Mouse (Mus musculus): Measurements from ENCODE around the gene Arf1. TPM values are rescaled to one million over a fixed set of nuclear protein-coding genes. Genes with fewer than 3 reads are reported as not detected.

Gene Arf1
- total and polyA plus RNA-seq, 3 experiments: 498 to 733 (median 509) TPM

GRCm38 (mm10) chr11:59185490-59185889 lies 42.6 kb downstream of the Arf1 start:
- H3K36me3 ChIP-seq (replicated peaks in 1 of 2; ENCODE audit: control insufficient read depth in 1 of 2, insufficient read depth in 1 of 2, low read length in 1 of 2): peaks cover 34 to 85% of the 10 kb centered on the region in 2 experiments
- dilution Hi-C loops (cut with MboI; ENCODE audit: extremely low pct_ligation_motif_present, extremely low pct_unique_long_range_greater_than_20kb, low sequenced_read_pairs): no loop called here
- H3K9me3 ChIP-seq (replicated peaks; ENCODE audit: low read length): no peaks in the 10 kb centered on the region
- no peaks in the 10 kb centered on the region for H3K79me2 ChIP-seq (replicated peaks; ENCODE audit: control insufficient read depth, extremely low read depth, insufficient read depth, poor library complexity, severe bottlenecking)
- no peak overlapping the region for H3K4me3 ChIP-seq (replicated peaks in 1 of 3; ENCODE audit: low read depth in 2 of 3, low read length in 2 of 3, poor library complexity in 1 of 3)
- H3K4me1 ChIP-seq (ENCODE audit: control insufficient read depth in 1 of 2, insufficient read depth in 2 of 2): peaks cover 11 to 38% of the 10 kb centered on the region in 2 experiments
- TF ChIP-seq CHD1 (IDR thresholded peaks at IDR 0.05; ENCODE audit: low read depth, low read length): no peak
- no peak for TF ChIP-seq TBP (conservative IDR thresholded peaks at IDR 0.05; ENCODE audit: low read depth, low read length)
- TF ChIP-seq SIN3A (IDR thresholded peaks at IDR 0.05; ENCODE audit: low read length): no peak
- TF ChIP-seq POLR2AphosphoS2 (IDR thresholded peaks at IDR 0.05; ENCODE audit: low read depth, low read length): no peak
- TF ChIP-seq BHLHE40 (IDR thresholded peaks at IDR 0.05; ENCODE audit: low read depth, low read length): no peak
- TF ChIP-seq ZMIZ1 (IDR thresholded peaks at IDR 0.05; ENCODE audit: low read depth, low read length): no peak
- no peak for TF ChIP-seq MAZ (IDR thresholded peaks at IDR 0.05; ENCODE audit: low read depth, low read length)
- TF ChIP-seq NELFE (IDR thresholded peaks at IDR 0.05; ENCODE audit: low read depth, low read length): no peak
- no peak for TF ChIP-seq PAX5 (IDR thresholded peaks at IDR 0.05; ENCODE audit: low read length)
- no peak for TF ChIP-seq USF1 (IDR thresholded peaks at IDR 0.05; ENCODE audit: low read depth, low read length)
- no peak for TF ChIP-seq IRF4 (IDR thresholded peaks at IDR 0.05; ENCODE audit: low read depth, low read length)
- no peak for TF ChIP-seq HCFC1 (IDR thresholded peaks at IDR 0.05; ENCODE audit: low read depth, low read length)
- no peak for TF ChIP-seq JUN (IDR thresholded peaks at IDR 0.05; ENCODE audit: insufficient read depth, low read depth, low read length)
- no peak for TF ChIP-seq RAD21 (IDR thresholded peaks at IDR 0.05; ENCODE audit: low read depth, low read length)
- no peaks in the 10 kb centered on the region for H3K27me3 ChIP-seq (replicated peaks)
- no peak for DNase-seq (ENCODE audit: extremely low read depth)
- H3K4me2 ChIP-seq (ENCODE audit: insufficient read depth, low read depth, poor library complexity, severe bottlenecking): no peak overlapping the region
- H3K27ac ChIP-seq (ENCODE audit: insufficient read depth, low read depth): no peak overlapping the region
- no peak overlapping the region for H3K9ac ChIP-seq (ENCODE audit: insufficient read depth, low read depth)
- in situ Hi-C loops (cut with MboI; ENCODE audit: low pct_ligation_motif_present, low pct_unique_long_range_greater_than_20kb, low sequenced_read_pairs): loop anchor here (5.0 kb wide), 1 partner anchor 83 kb away; no protein-coding TSS in a partner anchor

GRCm38 (mm10) chr11:59183821-59184220 lies 44.2 kb downstream of the Arf1 start:
- H3K27me3 ChIP-seq (replicated peaks): no peaks in the 10 kb centered on the region
- in situ Hi-C loops (cut with MboI; ENCODE audit: low pct_ligation_motif_present, low pct_unique_long_range_greater_than_20kb, low sequenced_read_pairs): no loop called here
- H3K4me2 ChIP-seq (ENCODE audit: insufficient read depth, low read depth, poor library complexity, severe bottlenecking): no peak overlapping the region
- TF ChIP-seq E2F4 (IDR thresholded peaks at IDR 0.05; ENCODE audit: insufficient replicate concordance, low read depth, low read length): no peak
- no peak for TF ChIP-seq NRF1 (IDR thresholded peaks at IDR 0.05; ENCODE audit: low read depth, low read length)
- no peak for TF ChIP-seq ZMIZ1 (IDR thresholded peaks at IDR 0.05; ENCODE audit: low read depth, low read length)
- no peak for TF ChIP-seq USF1 (IDR thresholded peaks at IDR 0.05; ENCODE audit: low read depth, low read length)
- TF ChIP-seq MAZ (IDR thresholded peaks at IDR 0.05; ENCODE audit: low read depth, low read length): no peak
- TF ChIP-seq JUN (IDR thresholded peaks at IDR 0.05; ENCODE audit: insufficient read depth, low read depth, low read length): no peak
- TF ChIP-seq ZNF384 (IDR thresholded peaks at IDR 0.05; ENCODE audit: low read depth, low read length): no peak
- peak; percentile 95 for TF ChIP-seq SMC3 (IDR thresholded peaks at IDR 0.05; ENCODE audit: low read depth, low read length)
- peak; percentile 10; the same call in 1 of the 2 replicates for TF ChIP-seq ZC3H11A (IDR thresholded peaks at IDR 0.05; ENCODE audit: low read depth, low read length)
- TF ChIP-seq IRF4 (IDR thresholded peaks at IDR 0.05; ENCODE audit: low read depth, low read length): no peak
- no peak for TF ChIP-seq MAFK (IDR thresholded peaks at IDR 0.05; ENCODE audit: insufficient replicate concordance, low read length)
- no peak for TF ChIP-seq MYC (IDR thresholded peaks at IDR 0.05; ENCODE audit: low read depth, low read length)
- peak; percentile 66 to 87 for TF ChIP-seq CTCF (conservative IDR thresholded peaks at IDR 0.05 in 1 of 2, IDR thresholded peaks at IDR 0.05 in 1 of 2; ENCODE audit: low read depth in 2 of 2, low read length in 2 of 2)
- peak; percentile 69 for TF ChIP-seq RAD21 (IDR thresholded peaks at IDR 0.05; ENCODE audit: low read depth, low read length)
- H3K9ac ChIP-seq (ENCODE audit: insufficient read depth, low read depth): no peak overlapping the region
- H3K27ac ChIP-seq (ENCODE audit: insufficient read depth, low read depth): no peak overlapping the region
- H3K9me3 ChIP-seq (replicated peaks; ENCODE audit: low read length): no peaks in the 10 kb centered on the region
- peaks cover 0 to 22% of the 10 kb centered on the region in 2 experiments; a peak in 2 of 4 replicates for H3K4me1 ChIP-seq (ENCODE audit: control insufficient read depth in 1 of 2, insufficient read depth in 2 of 2)
- peak; percentile 58 for DNase-seq (ENCODE audit: extremely low read depth)
- H3K79me2 ChIP-seq (replicated peaks; ENCODE audit: control insufficient read depth, extremely low read depth, insufficient read depth, poor library complexity, severe bottlenecking): no peaks in the 10 kb centered on the region
- no peak overlapping the region for H3K4me3 ChIP-seq (replicated peaks in 1 of 3; ENCODE audit: low read depth in 2 of 3, low read length in 2 of 3, poor library complexity in 1 of 3)
- dilution Hi-C loops (cut with MboI; ENCODE audit: extremely low pct_ligation_motif_present, extremely low pct_unique_long_range_greater_than_20kb, low sequenced_read_pairs): no loop called here
- peaks cover 34 to 74% of the 10 kb centered on the region in 2 experiments for H3K36me3 ChIP-seq (replicated peaks in 1 of 2; ENCODE audit: control insufficient read depth in 1 of 2, insufficient read depth in 1 of 2, low read length in 1 of 2)
